Comparison of ENCODE assay signal across 25 mouse cellular contexts in genomic region chr5:45496479-45496878, GRCm38 (mm10). TPM values are rescaled to one million over a fixed set of nuclear protein-coding genes. Genes with fewer than 3 reads are reported as not detected.
A peak's percentile ranks its signal among the peaks of the same experiment; 100 is the strongest.
DNase-seq lines count a peak whose midpoint lies in the region; ATAC-seq and TF ChIP-seq lines count a peak whose summit lies in the region.
"Had no signal": no experiment of that assay in that cellular context is flagged by ENCODE, and none has a peak within 500 bp of the region (broad histone marks: within the 10 kb centered on the region; RNA-seq: fewer than 3 reads in every experiment).

No protein-coding gene starts in this region.

- dilution Hi-C loops in CH12.LX (cut with MboI; ENCODE audit: extremely low pct_ligation_motif_present, extremely low pct_unique_long_range_greater_than_20kb, low sequenced_read_pairs), result no loop called here

- no peak for TF ChIP-seq CTCF in kidney, adult 2 months (conservative IDR thresholded peaks at IDR 0.05; ENCODE audit: insufficient read depth, insufficient read length, low read depth, low read length)
- no peak for TF ChIP-seq CTCF in CH12.LX (conservative IDR thresholded peaks at IDR 0.05 in 1 of 2, IDR thresholded peaks at IDR 0.05 in 1 of 2; ENCODE audit: low read depth in 2 of 2, low read length in 2 of 2)
- TF ChIP-seq CTCF in ES-Bruce4 (IDR thresholded peaks at IDR 0.05; ENCODE audit: low read depth, low read length), result no peak
- no peak for TF ChIP-seq CTCF in small intestine, adult 2 months (IDR thresholded peaks at IDR 0.05; ENCODE audit: extremely low read depth, insufficient read length, insufficient replicate concordance, low read depth, low read length)

- no peak for TF ChIP-seq RAD21 in CH12.LX (IDR thresholded peaks at IDR 0.05; ENCODE audit: low read depth, low read length)

- H3K79me2 ChIP-seq in CH12.LX (replicated peaks; ENCODE audit: control insufficient read depth, extremely low read depth, insufficient read depth, poor library complexity, severe bottlenecking), result peaks cover 16% of the 10 kb centered on the region

- H3K9me3 ChIP-seq in kidney, embryonic 14.5 days (ENCODE audit: control insufficient read depth, low read length), result no peaks in the 10 kb centered on the region
- H3K9me3 ChIP-seq in CH12.LX (replicated peaks; ENCODE audit: low read length), result no peaks in the 10 kb centered on the region
- no peaks in the 10 kb centered on the region for H3K9me3 ChIP-seq in ES-Bruce4 (replicated peaks; ENCODE audit: control insufficient read depth, insufficient read depth, low read length, poor library complexity, severe bottlenecking)
- H3K9me3 ChIP-seq: embryonic facial prominence, embryonic 15.5 days; forebrain, embryonic 10.5 days; hindbrain, embryonic 12.5 days had no signal

- peaks cover 10% of the 10 kb centered on the region; the same call in 1 of the 2 replicates for H3K4me1 ChIP-seq in kidney, adult 2 months (ENCODE audit: control insufficient read depth, insufficient read depth, low read length)
- H3K4me1 ChIP-seq in kidney, embryonic 14.5 days (ENCODE audit: control insufficient read depth, insufficient read depth, low read length), result peaks cover 14% of the 10 kb centered on the region
- H3K4me1 ChIP-seq in CH12.LX (ENCODE audit: control insufficient read depth in 1 of 2, insufficient read depth in 2 of 2) (peaks cover 6 to 54% of the 10 kb centered on the region in 2 experiments), ES-Bruce4 (ENCODE audit: control insufficient read depth, insufficient read depth, low read length) (peaks cover 7% of the 10 kb centered on the region)
- peaks cover 13% of the 10 kb centered on the region for H3K4me1 ChIP-seq in small intestine, adult 2 months (ENCODE audit: control insufficient read depth, insufficient read depth, insufficient read length, low read length)

- 50% methylated on average over 4 of the region's 4 CpGs for WGBS in kidney, adult 2 months
- WGBS in kidney, embryonic 14.5 days, result 89% methylated on average over 4 of the region's 4 CpGs
- 82% methylated on average over 4 of the region's 4 CpGs for WGBS in small intestine, adult 2 months

- TF ChIP-seq EP300 in CH12.LX (IDR thresholded peaks at IDR 0.05; ENCODE audit: low read length) (no peak), ES-Bruce4 (IDR thresholded peaks at IDR 0.05; ENCODE audit: insufficient read depth, low read depth, low read length) (no peak)

- ATAC-seq in kidney, embryonic 14.5 days (ENCODE audit: low FRiP score, low TSS enrichment), result no peak
- ATAC-seq: activated CD4-positive, CD25-positive, alpha-beta regulatory T cell, adult 4 months; forebrain, embryonic 14.5 days; hindbrain, embryonic 16.5 days had no signal

- no peaks in the 10 kb centered on the region for H3K27me3 ChIP-seq in kidney, adult 2 months (replicated peaks; ENCODE audit: control insufficient read depth, insufficient read depth, low read length)
- H3K27me3 ChIP-seq in kidney, embryonic 14.5 days (ENCODE audit: control insufficient read depth, insufficient read depth, low read length), result no peaks in the 10 kb centered on the region
- H3K27me3 ChIP-seq in CH12.LX (replicated peaks) (no peaks in the 10 kb centered on the region), ES-Bruce4 (ENCODE audit: control insufficient read depth, insufficient read depth, low read length, poor library complexity, severe bottlenecking) (no peaks in the 10 kb centered on the region)
- H3K27me3 ChIP-seq in small intestine, adult 2 months (ENCODE audit: control insufficient read depth, insufficient read depth, low read length), result no peaks in the 10 kb centered on the region
- H3K27me3 ChIP-seq: embryonic facial prominence, embryonic 15.5 days; Patski had no signal

- DNase-seq in kidney, adult 2 months, result peak; percentile 21
- DNase-seq in CH12.LX (ENCODE audit: extremely low read depth), result no peak
- DNase-seq in c-Kit-positive CD71-positive TER-119-positive erythroid progenitor cells, embryonic 14.5 days (ENCODE audit: low spot score), result no peak
- DNase-seq: adrenal gland, adult 2 months; adrenal gland, postnatal 25 days; cerebellum, adult 2 months; embryo, embryonic 11 days; gastrocnemius, adult 2 months; gastrocnemius, postnatal 25 days; heart, postnatal 10 days; heart, postnatal 4 days had no signal

- no peak for TF ChIP-seq POLR2A in kidney, adult 2 months (IDR thresholded peaks at IDR 0.05; ENCODE audit: low read depth, low read length)
- no peak for TF ChIP-seq POLR2A in CH12.LX (IDR thresholded peaks at IDR 0.05; ENCODE audit: low read depth, low read length)
- TF ChIP-seq POLR2A in ES-Bruce4 (IDR thresholded peaks at IDR 0.05; ENCODE audit: insufficient read depth, low read length), result no peak
- TF ChIP-seq POLR2A in small intestine, adult 2 months (IDR thresholded peaks at IDR 0.05; ENCODE audit: low read depth, low read length), result no peak

- in situ Hi-C loops in CH12.LX (cut with MboI; ENCODE audit: low pct_ligation_motif_present, low pct_unique_long_range_greater_than_20kb, low sequenced_read_pairs), result no loop called here

- no peak overlapping the region for H3K4me2 ChIP-seq in kidney, embryonic 14.5 days (replicated peaks; ENCODE audit: low read depth, low read length)
- peak overlapping the region; percentile 22 for H3K4me2 ChIP-seq in CH12.LX (ENCODE audit: insufficient read depth, low read depth, poor library complexity, severe bottlenecking)
- H3K4me2 ChIP-seq: embryonic facial prominence, embryonic 15.5 days; hindbrain, embryonic 12.5 days had no signal

- peaks cover 2% of the 10 kb centered on the region; the same call in 1 of the 2 replicates for H3K36me3 ChIP-seq in kidney, adult 2 months (ENCODE audit: control insufficient read depth, insufficient read depth, low read length)
- peaks cover 49% of the 10 kb centered on the region for H3K36me3 ChIP-seq in kidney, embryonic 14.5 days (ENCODE audit: control insufficient read depth, insufficient read depth, low read length)
- peaks cover 32 to 58% of the 10 kb centered on the region in 2 experiments for H3K36me3 ChIP-seq in CH12.LX (replicated peaks in 1 of 2; ENCODE audit: control insufficient read depth in 1 of 2, insufficient read depth in 1 of 2, low read length in 1 of 2)
- peaks cover 49% of the 10 kb centered on the region for H3K36me3 ChIP-seq in ES-Bruce4 (ENCODE audit: control insufficient read depth, insufficient read depth, low read length, poor library complexity, severe bottlenecking)
- peaks cover 55% of the 10 kb centered on the region for H3K36me3 ChIP-seq in small intestine, adult 2 months (ENCODE audit: control insufficient read depth, insufficient read depth, low read length)

- H3K9ac ChIP-seq in kidney, embryonic 14.5 days (ENCODE audit: low read depth, low read length), result no peak overlapping the region
- peak overlapping the region; percentile 32; the same call in 1 of the 2 replicates for H3K9ac ChIP-seq in CH12.LX (ENCODE audit: insufficient read depth, low read depth)
- 0 out of 2 replicates have a peak overlapping the region, but pooled peaks have one; percentile 16 for H3K9ac ChIP-seq in ES-Bruce4 (ENCODE audit: low read depth, poor library complexity, severe bottlenecking)
- H3K9ac ChIP-seq: embryonic facial prominence, embryonic 15.5 days; hindbrain, embryonic 12.5 days had no signal

- H3K4me3 ChIP-seq in kidney, adult 2 months (ENCODE audit: insufficient read depth, low read depth, low read length), result no peak overlapping the region
- no peak overlapping the region for H3K4me3 ChIP-seq in kidney, embryonic 14.5 days (ENCODE audit: low read length)
- H3K4me3 ChIP-seq in CH12.LX (replicated peaks in 1 of 3; ENCODE audit: low read depth in 2 of 3, low read length in 2 of 3, poor library complexity in 1 of 3) (no peak overlapping the region), ES-Bruce4 (ENCODE audit: low read depth, low read length) (no peak overlapping the region)
- peak overlapping the region; percentile 23; the same call in 1 of the 2 replicates for H3K4me3 ChIP-seq in small intestine, adult 2 months (ENCODE audit: low read depth, low read length)
- H3K4me3 ChIP-seq: embryonic facial prominence, embryonic 15.5 days; erythroblast, embryonic 14.5 days; forebrain, embryonic 10.5 days; gastrocnemius, adult 2 months; hindbrain, embryonic 12.5 days had no signal

- H3K27ac ChIP-seq in kidney, adult 2 months (ENCODE audit: insufficient read depth, low read depth, low read length), result peak overlapping the region; percentile 35
- H3K27ac ChIP-seq in kidney, embryonic 14.5 days (ENCODE audit: low read depth, low read length), result no peak overlapping the region
- H3K27ac ChIP-seq in CH12.LX (ENCODE audit: insufficient read depth, low read depth) (peak overlapping the region; percentile 69), ES-Bruce4 (ENCODE audit: insufficient read depth, low read length) (peak overlapping the region; percentile 89)
- H3K27ac ChIP-seq in small intestine, adult 2 months (ENCODE audit: insufficient read depth, low read depth, low read length), result no peak overlapping the region
- H3K27ac ChIP-seq: embryonic facial prominence, embryonic 15.5 days; forebrain, embryonic 10.5 days; gastrocnemius, adult 2 months; hindbrain, embryonic 12.5 days had no signal

RNA-seq across cellular contexts. Expression of gene Lap3, which starts 3.3 kb away (rescaled TPM):
- 93.2 and 96.5 TPM in 2 replicates for polyA plus RNA-seq in kidney, adult 2 months (2012; rRNA removed)
- 88.3 and 112 TPM in 2 replicates for polyA plus RNA-seq in kidney, embryonic 14.5 days (2014; fragmentation: Nextera tagmentation; extraction: Ambion mirVana)
- total RNA-seq in CH12.LX (2012; rRNA removed), result 108 and 126 TPM in 2 replicates
- 130 and 146 TPM in 2 replicates for total RNA-seq in CH12.LX (2014; rRNA removed)
- polyA plus RNA-seq in CH12.LX (2012; ENCODE audit: insufficient read length, low read depth), result 167 and 211 TPM in 2 replicates
- polyA plus RNA-seq in ES-Bruce4 (2011; ENCODE audit: insufficient read depth, insufficient read length, low read depth, missing spikeins), result 190 and 201 TPM in 2 replicates
- 16.9 and 134 TPM in 2 replicates for polyA plus RNA-seq in small intestine, adult 2 months (2012; rRNA removed)

RNA-seq across cellular contexts. Expression of gene Med28, which starts 23.6 kb away (rescaled TPM):
- 173 and 194 TPM in 2 replicates for polyA plus RNA-seq in kidney, adult 2 months (2012; rRNA removed)
- 265 and 309 TPM in 2 replicates for polyA plus RNA-seq in kidney, embryonic 14.5 days (2014; fragmentation: Nextera tagmentation; extraction: Ambion mirVana)
- total RNA-seq in CH12.LX (2012; rRNA removed) (103 and 106 TPM in 2 replicates), CH12.LX (2014; rRNA removed) (107 and 114 TPM in 2 replicates)
- polyA plus RNA-seq in CH12.LX (2012; ENCODE audit: insufficient read length, low read depth) (83.7 and 93.0 TPM in 2 replicates), ES-Bruce4 (2011; ENCODE audit: insufficient read depth, insufficient read length, low read depth, missing spikeins) (57.9 and 67.8 TPM in 2 replicates)
- 39.5 and 81.3 TPM in 2 replicates for polyA plus RNA-seq in small intestine, adult 2 months (2012; rRNA removed)

RNA-seq across cellular contexts. Expression of gene Clrn2, which starts 42.9 kb away (rescaled TPM):
- polyA plus RNA-seq in kidney, adult 2 months (2012; rRNA removed), result not detected in 2 replicates
- polyA plus RNA-seq in kidney, embryonic 14.5 days (2014; fragmentation: Nextera tagmentation; extraction: Ambion mirVana), result not detected in 2 replicates
- total RNA-seq in CH12.LX (2012; rRNA removed), result not detected in 2 replicates
- total RNA-seq in CH12.LX (2014; rRNA removed), result not detected in 2 replicates
- not detected in 2 replicates for polyA plus RNA-seq in CH12.LX (2012; ENCODE audit: insufficient read length, low read depth)
- not detected in 2 replicates for polyA plus RNA-seq in ES-Bruce4 (2011; ENCODE audit: insufficient read depth, insufficient read length, low read depth, missing spikeins)
- polyA plus RNA-seq in small intestine, adult 2 months (2012; rRNA removed), result not detected in 2 replicates
- total RNA-seq: adrenal gland, adult 2 months; adrenal gland, postnatal 25 days; common myeloid progenitor, adult 5-6 weeks; gastrocnemius, adult 2 months; gastrocnemius, postnatal 25 days; granulocyte monocyte progenitor cell, adult 5-6 weeks; heart, postnatal 10 days; heart, postnatal 4 days had no signal
- polyA plus RNA-seq: activated CD4-positive, CD25-positive, alpha-beta regulatory T cell, adult 4 months; adrenal gland, adult 2 months; cerebellum, adult 2 months; erythroblast, embryonic 14.5 days; forebrain, embryonic 14.5 days; heart, embryonic 14.5 days; Patski had no signal

RNA-seq across cellular contexts. Expression of gene Qdpr, which starts 46.4 kb away (rescaled TPM):
- polyA plus RNA-seq in kidney, adult 2 months (2012; rRNA removed), result 415 and 434 TPM in 2 replicates
- polyA plus RNA-seq in kidney, embryonic 14.5 days (2014; fragmentation: Nextera tagmentation; extraction: Ambion mirVana), result 134 and 146 TPM in 2 replicates
- total RNA-seq in CH12.LX (2012; rRNA removed), result 34.8 and 36.8 TPM in 2 replicates
- total RNA-seq in CH12.LX (2014; rRNA removed), result 78.3 and 82.6 TPM in 2 replicates
- polyA plus RNA-seq in CH12.LX (2012; ENCODE audit: insufficient read length, low read depth), result 72.7 and 79.0 TPM in 2 replicates
- polyA plus RNA-seq in ES-Bruce4 (2011; ENCODE audit: insufficient read depth, insufficient read length, low read depth, missing spikeins), result 95.1 and 100 TPM in 2 replicates
- 47.2 and 84.8 TPM in 2 replicates for polyA plus RNA-seq in small intestine, adult 2 months (2012; rRNA removed)

Comparison
In these comparisons a context has a peak if more than half of its experiments do, and no peak if none do; other contexts are left out.
1. H3K27ac ChIP-seq: peak in kidney, adult 2 months (single experiment), CH12.LX (single experiment) and ES-Bruce4 (single experiment); none in kidney, embryonic 14.5 days (single experiment) and small intestine, adult 2 months (single experiment).